Mouse (Mus musculus): ENCODE measurements around the gene Olfr855.

Gene Olfr855

GRCm38 (mm10) chr9:19582317-19582716 lies at the start of gene Olfr855:
Gene Olfr855 (plus strand): TSS chr9:19582617.
- in situ Hi-C loops (cut with MboI; ENCODE audit: low sequenced_read_pairs) = no loop called here

- in situ Hi-C loops (cut with MboI; ENCODE audit: low sequenced_read_pairs) = no loop called here
Measured at GRCm38 (mm10) chr9:19540976-19541375, 41.4 kb upstream of the Olfr855 start, which contains the start of gene Olfr853. Gene Olfr853 (minus strand): TSS chr9:19541076.

- in situ Hi-C loops (cut with MboI; ENCODE audit: low sequenced_read_pairs) = no loop called here
Measured at GRCm38 (mm10) chr9:19567282-19567681, 15.1 kb upstream of the Olfr855 start, which contains the start of gene Olfr854. Gene Olfr854 (minus strand): TSS chr9:19567382.

GRCm38 (mm10) chr9:19621297-19621696 lies 38.9 kb downstream of the Olfr855 start:
- in situ Hi-C loops (cut with MboI; ENCODE audit: low sequenced_read_pairs) = no loop called here

- in situ Hi-C loops (cut with MboI; ENCODE audit: low sequenced_read_pairs) = no loop called here
Measured at GRCm38 (mm10) chr9:19621843-19622822, 39.7 kb downstream of the Olfr855 start, which contains the start of gene Zfp317. Gene Zfp317 (plus strand): TSS chr9:19622102.

- in situ Hi-C loops (cut with MboI; ENCODE audit: low sequenced_read_pairs) = no loop called here
Measured at GRCm38 (mm10) chr9:19629574-19629973, 47.2 kb downstream of the Olfr855 start.
